Mouse (Mus musculus): ENCODE measurements around the gene Tnni3k. TPM values are rescaled to one million over a fixed set of nuclear protein-coding genes. Genes with fewer than 3 reads are reported as not detected.
A peak's percentile ranks its signal among the peaks of the same experiment; 100 is the strongest.
"Not testable (repeated sequence)": the region's sequence is repeated elsewhere in the genome, so short reads cannot be mapped to it uniquely, and the experiment has no call there.

The Tnni3k gene
- polyA plus RNA-seq, 1 experiment from 2014 or later, result not detected

DNA sequence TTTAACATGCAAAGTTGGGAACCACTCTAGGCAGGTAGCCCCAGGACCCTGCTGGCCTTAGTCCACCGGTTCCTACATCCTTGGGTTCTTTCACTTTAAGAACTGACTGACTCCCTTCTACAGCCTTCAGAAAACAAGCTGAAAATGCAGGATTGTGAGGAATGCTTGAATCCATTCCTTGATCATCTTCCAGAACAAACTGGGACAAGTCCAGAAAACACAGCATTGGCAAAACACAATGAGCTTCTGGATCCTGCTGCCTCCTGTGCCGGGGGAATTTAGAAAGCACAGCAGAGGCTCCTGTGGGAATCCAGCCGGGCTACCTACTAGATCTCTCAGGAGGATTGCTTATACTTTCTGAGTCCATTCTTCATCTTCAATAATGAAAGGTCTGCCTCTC, 229.5 kb downstream of the Tnni3k start:
- 74% methylated on average over 3 of the region's 3 CpGs for WGBS
- no peaks in the 10 kb centered on the region for H3K9me3 ChIP-seq
- no peak for ATAC-seq (ENCODE audit: insufficient number of reproducible peaks, insufficient read depth, low FRiP score, low TSS enrichment, low read depth)
- H3K4me2 ChIP-seq, result no peak overlapping the region
- H3K9ac ChIP-seq (replicated peaks), result no peak overlapping the region
- no peaks in the 10 kb centered on the region for H3K36me3 ChIP-seq
- H3K4me1 ChIP-seq (replicated peaks), result no peaks in the 10 kb centered on the region
- H3K27me3 ChIP-seq, result no peaks in the 10 kb centered on the region
- H3K4me3 ChIP-seq (replicated peaks), result no peak overlapping the region
- no peak overlapping the region for H3K27ac ChIP-seq

DNA sequence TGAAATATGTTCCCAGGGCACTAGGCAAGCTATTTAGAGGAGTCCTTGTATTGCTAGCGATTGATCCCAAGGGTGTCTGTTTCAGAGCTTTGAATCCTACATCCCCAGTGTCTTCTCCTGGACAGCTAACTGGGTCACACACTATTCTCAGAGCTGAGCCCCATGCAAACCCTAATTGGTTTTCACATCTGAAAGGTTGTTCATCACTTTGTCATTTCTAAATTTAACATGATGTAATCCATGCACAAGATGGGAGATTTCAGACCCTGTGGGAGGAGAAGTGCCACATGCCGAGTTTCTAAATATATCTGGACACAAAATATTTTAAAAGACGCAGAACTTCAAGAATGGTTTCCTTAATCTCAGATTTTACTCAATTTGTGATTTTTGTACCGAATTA, 230.5 kb downstream of the Tnni3k start:
- Histone ChIP-seq H3K4me1 (replicated peaks) (no peaks in the 10 kb centered on the region), H3K4me2 (no peak overlapping the region), H3K27me3 (no peaks in the 10 kb centered on the region), H3K9ac (replicated peaks) (no peak overlapping the region), H3K27ac (no peak overlapping the region), H3K36me3 (no peaks in the 10 kb centered on the region), H3K9me3 (no peaks in the 10 kb centered on the region), H3K4me3 (replicated peaks) (no peak overlapping the region)
- WGBS, result 83% methylated on average over 4 of the region's 4 CpGs
- ATAC-seq (ENCODE audit: insufficient number of reproducible peaks, insufficient read depth, low FRiP score, low TSS enrichment, low read depth), result no peak

GRCm38 (mm10) chr3:154819684-154820083, 235.5 kb downstream of the Tnni3k start:
- H3K9ac ChIP-seq (replicated peaks); H3K4me2 ChIP-seq; ATAC-seq (ENCODE audit: insufficient number of reproducible peaks, insufficient read depth, low FRiP score, low TSS enrichment, low read depth); H3K27ac ChIP-seq; H3K9me3 ChIP-seq; H3K36me3 ChIP-seq; H3K4me3 ChIP-seq (replicated peaks): not testable (repeated sequence)
- Histone ChIP-seq H3K27me3 (peaks cover 13% of the 10 kb centered on the region), H3K4me1 (replicated peaks) (peaks cover 11% of the 10 kb centered on the region; the same call in 1 of the 2 replicates)
- 17% methylated on average over 5 of the region's 5 CpGs for WGBS

DNA sequence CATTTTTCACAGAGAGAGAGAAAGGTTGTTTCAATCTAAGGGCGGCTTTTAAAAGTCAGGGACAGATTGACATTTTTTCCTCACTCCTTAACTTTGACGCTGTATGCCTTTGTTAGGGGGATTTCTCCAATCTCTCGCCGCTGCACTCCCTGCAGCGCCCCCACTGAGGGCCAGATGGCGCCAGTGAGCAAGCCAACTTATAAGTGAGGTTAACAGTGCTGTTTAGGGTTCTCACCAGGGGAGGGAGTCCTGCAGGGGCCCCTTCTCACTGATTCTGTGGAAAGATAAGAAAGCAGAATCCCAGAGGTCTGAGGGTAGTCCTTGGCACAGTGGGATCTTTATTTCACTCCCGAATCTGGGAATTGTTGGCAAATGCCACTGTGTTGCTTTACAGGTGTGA, 237.5 kb downstream of the Tnni3k start:
- Histone ChIP-seq H3K4me1 (replicated peaks) (peaks cover 11% of the 10 kb centered on the region; the same call in 1 of the 2 replicates), H3K36me3 (no peaks in the 10 kb centered on the region), H3K27ac (no peak overlapping the region), H3K27me3 (peaks cover 13% of the 10 kb centered on the region), H3K4me3 (replicated peaks) (no peak overlapping the region), H3K4me2 (no peak overlapping the region), H3K9me3 (no peaks in the 10 kb centered on the region), H3K9ac (replicated peaks) (no peak overlapping the region)
- ATAC-seq (ENCODE audit: insufficient number of reproducible peaks, insufficient read depth, low FRiP score, low TSS enrichment, low read depth), result no peak
- WGBS, result 10% methylated on average over 7 of the region's 7 CpGs

DNA sequence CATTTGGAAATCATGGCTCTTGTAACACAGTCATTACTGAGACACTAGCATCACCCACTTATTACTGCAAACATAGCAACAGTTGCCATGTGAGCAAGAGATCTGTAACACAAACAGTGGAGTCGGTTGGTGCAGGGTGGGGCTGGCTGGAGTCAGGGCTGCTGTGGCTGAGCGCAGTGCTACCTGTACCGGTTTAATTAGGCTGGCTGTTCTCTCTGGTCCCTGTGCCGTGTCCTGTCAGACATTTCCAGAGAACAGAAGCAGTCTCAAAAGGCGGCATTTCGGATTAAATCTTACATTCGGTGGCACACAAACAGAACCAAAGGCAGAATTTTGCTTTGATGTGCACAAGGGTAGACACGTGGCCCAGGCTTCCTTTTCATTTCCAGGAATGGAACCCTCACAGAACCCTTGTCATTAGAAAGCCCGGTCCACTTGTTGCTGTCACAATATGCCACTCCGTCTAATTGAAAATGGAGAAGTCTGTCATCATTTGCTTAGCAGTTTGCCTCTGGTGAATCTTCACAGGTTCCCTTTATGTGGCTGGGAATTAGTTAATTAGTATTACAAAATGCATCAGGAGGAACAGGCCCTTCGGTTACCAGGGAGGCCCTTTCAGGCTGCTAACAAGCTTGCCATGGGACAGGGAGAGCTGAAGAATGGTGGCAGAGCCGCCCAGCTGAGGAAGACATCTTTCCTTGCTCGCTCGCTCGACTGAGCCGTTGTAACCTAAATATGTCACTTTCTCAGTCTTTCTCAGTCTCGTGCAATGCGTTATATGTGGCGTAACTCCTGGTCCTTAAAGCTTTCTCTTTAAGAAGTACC, 238.2 kb downstream of the Tnni3k start:
- WGBS, result 41% methylated on average over 19 of the region's 19 CpGs
- H3K4me1 ChIP-seq (replicated peaks), result peaks cover 11% of the 10 kb centered on the region; the same call in 1 of the 2 replicates
- no peak overlapping the region for H3K4me3 ChIP-seq (replicated peaks)
- no peak for ATAC-seq (ENCODE audit: insufficient number of reproducible peaks, insufficient read depth, low FRiP score, low TSS enrichment, low read depth)
- no peak overlapping the region for H3K27ac ChIP-seq
- H3K27me3 ChIP-seq, result peaks cover 13% of the 10 kb centered on the region
- H3K9me3 ChIP-seq, result no peaks in the 10 kb centered on the region
- H3K9ac ChIP-seq (replicated peaks), result no peak overlapping the region
- H3K4me2 ChIP-seq, result no peak overlapping the region
- no peaks in the 10 kb centered on the region for H3K36me3 ChIP-seq

GRCm38 (mm10) chr3:154816231-154816630, 239.0 kb downstream of the Tnni3k start:
- no peaks in the 10 kb centered on the region for H3K9me3 ChIP-seq
- H3K4me2 ChIP-seq, result no peak overlapping the region
- WGBS, result 76% methylated on average over 3 of the region's 3 CpGs
- H3K4me3 ChIP-seq (replicated peaks), result no peak overlapping the region
- no peak for ATAC-seq (ENCODE audit: insufficient number of reproducible peaks, insufficient read depth, low FRiP score, low TSS enrichment, low read depth)
- no peak overlapping the region for H3K9ac ChIP-seq (replicated peaks)
- H3K27me3 ChIP-seq, result peaks cover 20% of the 10 kb centered on the region
- H3K27ac ChIP-seq, result no peak overlapping the region
- H3K36me3 ChIP-seq, result no peaks in the 10 kb centered on the region
- peaks cover 11% of the 10 kb centered on the region; the same call in 1 of the 2 replicates for H3K4me1 ChIP-seq (replicated peaks)

DNA sequence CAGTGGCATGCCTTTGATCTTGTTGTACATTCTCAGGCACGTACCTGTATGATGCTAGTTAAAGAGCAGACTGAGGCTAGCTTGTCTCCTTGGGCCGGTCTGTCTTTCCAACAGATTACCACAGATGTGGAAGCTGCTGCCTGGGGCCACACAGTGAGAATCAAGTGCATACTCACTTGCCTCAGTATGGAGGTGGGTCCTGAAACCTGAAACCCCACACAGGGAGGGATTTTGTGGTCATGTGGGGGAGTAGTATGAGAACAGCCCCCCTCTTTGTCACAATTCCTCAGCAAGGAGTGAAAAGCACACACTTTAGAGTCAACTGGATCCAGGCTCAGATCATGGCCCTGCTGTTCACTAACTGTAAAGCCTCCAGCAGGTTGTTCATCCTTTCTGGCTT, 239.6 kb downstream of the Tnni3k start:
- Histone ChIP-seq H3K9me3 (no peaks in the 10 kb centered on the region), H3K4me3 (replicated peaks) (no peak overlapping the region), H3K27me3 (peaks cover 26% of the 10 kb centered on the region), H3K9ac (replicated peaks) (no peak overlapping the region), H3K4me1 (replicated peaks) (peaks cover 11% of the 10 kb centered on the region; the same call in 1 of the 2 replicates), H3K36me3 (no peaks in the 10 kb centered on the region), H3K27ac (no peak overlapping the region), H3K4me2 (no peak overlapping the region)
- peak; percentile 62 for ATAC-seq (ENCODE audit: insufficient number of reproducible peaks, insufficient read depth, low FRiP score, low TSS enrichment, low read depth)
- 7% methylated on average over 2 of the region's 2 CpGs for WGBS

DNA sequence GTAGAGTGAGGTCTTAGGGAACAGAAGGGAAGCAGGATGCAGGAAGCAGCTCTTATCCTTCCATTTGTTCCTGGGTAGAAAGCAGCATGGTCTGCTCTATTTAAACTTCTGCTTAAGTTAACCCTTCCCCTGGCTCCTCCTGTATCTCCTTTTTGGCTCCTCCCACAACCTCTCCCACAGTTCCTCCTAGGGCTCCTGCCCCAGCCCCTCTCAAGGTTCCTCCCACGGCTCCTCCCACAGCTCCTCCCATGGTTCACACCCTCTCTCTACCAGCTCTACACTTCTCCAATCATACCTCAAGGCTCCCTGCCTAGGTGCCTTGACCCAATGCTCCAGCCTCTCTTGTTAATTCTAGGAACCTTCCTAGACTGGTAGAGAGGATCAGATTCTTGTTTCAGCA, 242.3 kb downstream of the Tnni3k start:
- no peak for ATAC-seq (ENCODE audit: insufficient number of reproducible peaks, insufficient read depth, low FRiP score, low TSS enrichment, low read depth)
- no peak overlapping the region for H3K27ac ChIP-seq
- 50% methylated on average over 1 of the region's 1 CpGs for WGBS
- H3K9me3 ChIP-seq, result no peaks in the 10 kb centered on the region
- H3K36me3 ChIP-seq, result no peaks in the 10 kb centered on the region
- no peak overlapping the region for H3K4me3 ChIP-seq (replicated peaks)
- peaks cover 11% of the 10 kb centered on the region; the same call in 1 of the 2 replicates for H3K4me1 ChIP-seq (replicated peaks)
- H3K27me3 ChIP-seq, result peaks cover 26% of the 10 kb centered on the region
- H3K4me2 ChIP-seq, result no peak overlapping the region
- no peak overlapping the region for H3K9ac ChIP-seq (replicated peaks)

DNA sequence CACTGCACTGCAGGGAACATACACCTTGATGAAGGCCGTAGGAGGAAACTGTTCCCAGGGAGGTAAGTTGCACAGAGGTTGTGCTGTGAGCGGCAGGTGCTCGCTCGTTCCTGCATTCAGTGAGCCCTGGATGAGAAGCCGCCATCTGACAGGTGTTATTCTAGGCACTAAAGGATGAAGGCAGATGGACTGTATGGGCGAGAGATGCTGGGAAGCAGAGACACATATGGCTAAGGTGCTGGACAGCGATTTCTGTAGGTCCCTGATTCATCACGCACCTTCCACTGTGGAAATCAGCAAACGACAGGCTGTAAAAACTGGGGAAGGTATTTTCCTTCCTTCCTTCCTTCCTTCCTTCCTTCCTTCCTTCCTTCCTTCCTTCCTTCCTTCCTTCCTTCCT, 243.4 kb downstream of the Tnni3k start:
- 66% methylated on average over 9 of the region's 9 CpGs for WGBS
- Histone ChIP-seq H3K36me3 (no peaks in the 10 kb centered on the region), H3K9ac (replicated peaks) (no peak overlapping the region), H3K27ac (no peak overlapping the region), H3K4me2 (no peak overlapping the region), H3K27me3 (peaks cover 21% of the 10 kb centered on the region), H3K9me3 (no peaks in the 10 kb centered on the region), H3K4me1 (replicated peaks) (peaks cover 11% of the 10 kb centered on the region; the same call in 1 of the 2 replicates), H3K4me3 (replicated peaks) (no peak overlapping the region)
- ATAC-seq (ENCODE audit: insufficient number of reproducible peaks, insufficient read depth, low FRiP score, low TSS enrichment, low read depth), result no peak

- Histone ChIP-seq H3K27ac (no peak overlapping the region), H3K4me2 (no peak overlapping the region), H3K4me3 (replicated peaks) (no peak overlapping the region), H3K9me3 (no peaks in the 10 kb centered on the region), H3K4me1 (replicated peaks) (peaks cover 11% of the 10 kb centered on the region; the same call in 1 of the 2 replicates), H3K27me3 (peaks cover 18% of the 10 kb centered on the region), H3K36me3 (no peaks in the 10 kb centered on the region), H3K9ac (replicated peaks) (no peak overlapping the region)
- ATAC-seq (ENCODE audit: insufficient number of reproducible peaks, insufficient read depth, low FRiP score, low TSS enrichment, low read depth), result no peak
- 47% methylated on average over 9 of the region's 9 CpGs for WGBS
Observed at GRCm38 (mm10) chr3:154811281-154811680, 243.9 kb downstream of the Tnni3k start.

DNA sequence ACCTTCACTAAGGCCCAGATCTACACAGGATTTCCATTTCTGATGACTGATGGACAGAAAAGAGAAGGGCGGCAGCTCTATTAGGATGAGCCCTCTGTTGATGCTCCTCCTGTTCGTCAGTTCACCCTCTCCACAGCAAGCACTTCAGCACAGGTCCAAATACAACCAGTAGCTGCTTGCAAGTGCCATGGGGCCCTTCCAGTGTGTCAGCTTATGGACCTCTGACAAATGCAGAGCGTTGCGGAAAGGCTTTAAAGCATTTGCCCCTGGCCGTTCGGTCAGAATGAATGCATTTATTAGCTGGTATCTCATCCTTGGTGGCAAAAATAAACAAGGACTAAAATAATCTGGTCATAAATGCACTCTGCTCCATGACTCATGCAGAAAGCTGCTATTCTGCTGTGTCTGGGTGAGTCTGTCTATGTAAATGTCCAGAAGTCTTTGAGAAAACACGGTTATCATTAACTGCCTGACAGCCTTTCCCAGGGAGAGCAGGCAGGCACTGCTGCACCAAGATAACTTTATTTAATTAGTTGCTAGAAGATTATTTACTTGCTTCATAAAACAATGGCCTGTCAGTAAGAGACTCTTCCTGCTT, 244.8 kb downstream of the Tnni3k start:
- H3K9me3 ChIP-seq, result no peaks in the 10 kb centered on the region
- no peak overlapping the region for H3K4me2 ChIP-seq
- H3K36me3 ChIP-seq, result no peaks in the 10 kb centered on the region
- ATAC-seq (ENCODE audit: insufficient number of reproducible peaks, insufficient read depth, low FRiP score, low TSS enrichment, low read depth), result no peak
- no peak overlapping the region for H3K9ac ChIP-seq (replicated peaks)
- H3K4me1 ChIP-seq (replicated peaks), result peaks cover 3% of the 10 kb centered on the region; the same call in 1 of the 2 replicates
- no peak overlapping the region for H3K27ac ChIP-seq
- WGBS, result 72% methylated on average over 7 of the region's 7 CpGs
- no peak overlapping the region for H3K4me3 ChIP-seq (replicated peaks)
- peaks cover 18% of the 10 kb centered on the region for H3K27me3 ChIP-seq
